ENCODE assay signal across 8 mouse cellular contexts in genomic region chr7:112954351-112955102, GRCm38 (mm10). TPM values are rescaled to one million over a fixed set of nuclear protein-coding genes. Genes with fewer than 3 reads are reported as not detected.
A peak's percentile ranks its signal among the peaks of the same experiment; 100 is the strongest.
DNase-seq lines count a peak whose midpoint lies in the region; ATAC-seq and TF ChIP-seq lines count a peak whose summit lies in the region.

No protein-coding gene starts in this region.

- H3K36me3 ChIP-seq in forebrain, embryonic 14.5 days (ENCODE audit: control insufficient read depth, insufficient read depth, low read length) = no peaks in the 10 kb centered on the region
- no peaks in the 10 kb centered on the region for H3K36me3 ChIP-seq in intestine, embryonic 14.5 days (ENCODE audit: control insufficient read depth, insufficient read depth, low read length)
- H3K36me3 ChIP-seq in lung, embryonic 16.5 days (ENCODE audit: control insufficient read depth, insufficient read depth, low read length) = no peaks in the 10 kb centered on the region
- no peaks in the 10 kb centered on the region for H3K36me3 ChIP-seq in stomach, embryonic 14.5 days (ENCODE audit: control insufficient read depth, insufficient read depth, low read length)

- ATAC-seq in forebrain, embryonic 14.5 days = peak; percentile 47
- ATAC-seq in intestine, embryonic 14.5 days (replicated peaks; ENCODE audit: low FRiP score, low TSS enrichment, low read depth) = peak; percentile 30
- peak; percentile 46 for ATAC-seq in lung, embryonic 16.5 days (ENCODE audit: low read depth)
- 0 out of 2 replicates have a peak, but pooled peaks have one; percentile 24 for ATAC-seq in stomach, embryonic 14.5 days (ENCODE audit: insufficient number of reproducible peaks, insufficient read depth, low FRiP score, low read depth)

- intact Hi-C loops in left cerebral cortex, adult 2 months (cut with DNase I) = no loop called here

- H3K4me1 ChIP-seq in forebrain, embryonic 14.5 days (ENCODE audit: control insufficient read depth, insufficient read depth, low read length) = peaks cover 13% of the 10 kb centered on the region; the same call in 1 of the 2 replicates
- 0 out of 2 replicates have a peak, but pooled peaks cover 11% of the 10 kb centered on the region for H3K4me1 ChIP-seq in intestine, embryonic 14.5 days (replicated peaks; ENCODE audit: control insufficient read depth, insufficient read depth, low read length)
- H3K4me1 ChIP-seq in lung, embryonic 16.5 days (replicated peaks; ENCODE audit: control insufficient read depth, insufficient read depth, low read length) = peaks cover 13% of the 10 kb centered on the region
- H3K4me1 ChIP-seq in stomach, embryonic 14.5 days (ENCODE audit: control insufficient read depth, insufficient read depth, low read length) = no peaks in the 10 kb centered on the region; the same call in none of the 2 replicates

- under 1% methylated on average over 82 of the region's 82 CpGs for WGBS in forebrain, embryonic 14.5 days
- under 1% methylated on average over 82 of the region's 82 CpGs for WGBS in intestine, embryonic 14.5 days
- WGBS in lung, embryonic 16.5 days = under 1% methylated on average over 82 of the region's 82 CpGs
- 1% methylated on average over 81 of the region's 82 CpGs for WGBS in stomach, embryonic 14.5 days

- peaks cover 45% of the 10 kb centered on the region for H3K27me3 ChIP-seq in forebrain, embryonic 14.5 days (replicated peaks; ENCODE audit: control insufficient read depth, insufficient read depth, low read length)
- peaks cover 22% of the 10 kb centered on the region for H3K27me3 ChIP-seq in intestine, embryonic 14.5 days (replicated peaks; ENCODE audit: control insufficient read depth, insufficient read depth, low read length)
- peaks cover 26% of the 10 kb centered on the region for H3K27me3 ChIP-seq in lung, embryonic 16.5 days (ENCODE audit: control insufficient read depth, insufficient read depth, low read depth, low read length)
- peaks cover 10% of the 10 kb centered on the region; the same call in 1 of the 2 replicates for H3K27me3 ChIP-seq in stomach, embryonic 14.5 days (ENCODE audit: control insufficient read depth, insufficient read depth, low read length)

- peak overlapping the region; percentile 84 for H3K4me2 ChIP-seq in forebrain, embryonic 14.5 days (ENCODE audit: low read length)
- H3K4me2 ChIP-seq in intestine, embryonic 14.5 days (ENCODE audit: low read length) = peak overlapping the region; percentile 92
- peak overlapping the region; percentile 67 for H3K4me2 ChIP-seq in lung, embryonic 16.5 days (ENCODE audit: low read depth, low read length)
- peak overlapping the region; percentile 91 for H3K4me2 ChIP-seq in stomach, embryonic 14.5 days (replicated peaks; ENCODE audit: low read depth, low read length)

- peak overlapping the region; percentile 50 for H3K9ac ChIP-seq in forebrain, embryonic 14.5 days (ENCODE audit: low read length)
- peak overlapping the region; percentile 45 for H3K9ac ChIP-seq in intestine, embryonic 14.5 days (ENCODE audit: low read length)
- H3K9ac ChIP-seq in lung, embryonic 16.5 days (ENCODE audit: low read length) = peak overlapping the region; percentile 74
- H3K9ac ChIP-seq in stomach, embryonic 14.5 days (replicated peaks; ENCODE audit: low read depth, low read length) = peak overlapping the region; percentile 42; the same call in 1 of the 2 replicates

- H3K27ac ChIP-seq in left cerebral cortex, adult 2 months = no peak overlapping the region
- H3K27ac ChIP-seq in forebrain, embryonic 14.5 days (ENCODE audit: low read depth, low read length) = no peak overlapping the region
- H3K27ac ChIP-seq in intestine, embryonic 14.5 days (ENCODE audit: low read depth) = no peak overlapping the region
- H3K27ac ChIP-seq in lung, embryonic 16.5 days (ENCODE audit: low read length) = peak overlapping the region; percentile 40
- H3K27ac ChIP-seq in stomach, embryonic 14.5 days (ENCODE audit: low read length) = 0 out of 2 replicates have a peak overlapping the region, but pooled peaks have one; percentile 12

- no peaks in the 10 kb centered on the region for H3K9me3 ChIP-seq in forebrain, embryonic 14.5 days (replicated peaks; ENCODE audit: control insufficient read depth, low read length)
- H3K9me3 ChIP-seq in intestine, embryonic 14.5 days (ENCODE audit: control insufficient read depth, low read length) = no peaks in the 10 kb centered on the region
- no peaks in the 10 kb centered on the region for H3K9me3 ChIP-seq in lung, embryonic 16.5 days (ENCODE audit: control insufficient read depth, low read length)
- no peaks in the 10 kb centered on the region for H3K9me3 ChIP-seq in stomach, embryonic 14.5 days (ENCODE audit: control insufficient read depth, low read depth, low read length)

- DNase-seq in left cerebral cortex, adult 2 months (ENCODE audit: extremely low spot score in 1 of 2, low spot score in 2 of 2) = peak in 1 of 2 experiments; percentile 13
- no peak for DNase-seq in left cerebral cortex, adult 9 months (ENCODE audit: low spot score in 2 of 2)
- DNase-seq in adrenal gland, postnatal 4 days (ENCODE audit: low spot score in 2 of 2) = peak; percentile 7 to 10
- peak; percentile 28 for DNase-seq in forebrain, embryonic 14.5 days (ENCODE audit: low spot score)
- DNase-seq in intestine, embryonic 14.5 days (ENCODE audit: low spot score) = no peak
- no peak for DNase-seq in left cerebral cortex, adult 18-20 months (ENCODE audit: low spot score in 2 of 2)

- peak overlapping the region; percentile 29 for H3K4me3 ChIP-seq in left cerebral cortex, adult 2 months
- H3K4me3 ChIP-seq in forebrain, embryonic 14.5 days (ENCODE audit: low read depth, low read length) = peak overlapping the region; percentile 46
- H3K4me3 ChIP-seq in intestine, embryonic 14.5 days (ENCODE audit: low read depth, low read length) = peak overlapping the region; percentile 49
- H3K4me3 ChIP-seq in lung, embryonic 16.5 days (ENCODE audit: low read length) = peak overlapping the region; percentile 65
- peak overlapping the region; percentile 58 for H3K4me3 ChIP-seq in stomach, embryonic 14.5 days (ENCODE audit: low read depth, low read length)

- no peak for TF ChIP-seq CTCF in left cerebral cortex, adult 2 months (IDR thresholded peaks at IDR 0.05)

RNA-seq across cellular contexts. Expression of gene Rassf10, which starts 0.8 kb away (rescaled TPM):
- total RNA-seq in left cerebral cortex, adult 2 months (2021) = 1 to 10 TPM; 1.2 TPM
- 10 to 100 TPM; 11.2 to 15.2 TPM for total RNA-seq in adrenal gland, postnatal 4 days (2021)
- polyA plus RNA-seq in forebrain, embryonic 14.5 days (2014; fragmentation: Nextera tagmentation; extraction: Ambion mirVana) = 1.4 and 1.5 TPM in 2 replicates
- 2.4 and 2.7 TPM in 2 replicates for polyA plus RNA-seq in intestine, embryonic 14.5 days (2014; fragmentation: Nextera tagmentation; extraction: Ambion mirVana)
- 14.3 and 14.9 TPM in 2 replicates for polyA plus RNA-seq in lung, embryonic 16.5 days (2015; fragmentation: Nextera tagmentation; extraction: Ambion mirVana)
- polyA plus RNA-seq in stomach, embryonic 14.5 days (2014; fragmentation: Nextera tagmentation; extraction: Ambion mirVana) = 7.5 and 8.4 TPM in 2 replicates
- under 1 TPM; 0.63 to 0.70 TPM for total RNA-seq in left cerebral cortex, adult 18-20 months (2021)

Comparison
In these comparisons a context has a peak if more than half of its experiments do, and no peak if none do; other contexts are left out.
1. DNase-seq: peak in adrenal gland, postnatal 4 days (2 of 2) and forebrain, embryonic 14.5 days (single experiment); none in left cerebral cortex, adult 9 months (0 of 2), intestine, embryonic 14.5 days (single experiment) and left cerebral cortex, adult 18-20 months (0 of 2).
2. H3K27ac ChIP-seq: peak in lung, embryonic 16.5 days (single experiment) and stomach, embryonic 14.5 days (single experiment); none in left cerebral cortex, adult 2 months (single experiment), forebrain, embryonic 14.5 days (single experiment) and intestine, embryonic 14.5 days (single experiment).
3. Peak in every context shown above with its lines, with median percentiles within 50 percentile points of each other: H3K4me3 ChIP-seq, ATAC-seq, H3K4me2 ChIP-seq and H3K9ac ChIP-seq.